Mouse (Mus musculus) heart, embryonic 16.5 days (tissue): Measurements from ENCODE around the gene Acot5. TPM values are rescaled to one million over a fixed set of nuclear protein-coding genes. Genes with fewer than 3 reads are reported as not detected.
"Not testable (repeated sequence)": the region's sequence is repeated elsewhere in the genome, so short reads cannot be mapped to it uniquely, and the experiment has no call there.

Experiments
- ATAC-seq: fragments of 200-750 bp; cut with Nextera tagmentation; replicated peaks from 2 replicates; pipeline ENCODE4 v1.8.0; 2017; ENCODE audit warnings: moderate number of reproducible peaks; ENCODE audit not compliant: insufficient read depth, low FRiP score; ENCODE audit errors: extremely low read depth
- H3K27ac ChIP-seq: fragments of 300-500 bp; sonication (generic); 2 replicates; pipeline ENCODE4 v1.5.1; 2014; ENCODE audit warnings: mild to moderate bottlenecking, low read length, control low read depth, moderate library complexity
- H3K27me3 ChIP-seq: fragments of 300-500 bp; sonication (generic); 2 replicates; pipeline ENCODE4 v1.6.1; 2014; ENCODE audit warnings: low read length, mixed read lengths; ENCODE audit not compliant: control insufficient read depth, insufficient read depth
- H3K36me3 ChIP-seq: fragments of 300-500 bp; sonication (generic); 2 replicates; pipeline ENCODE4 v1.6.1; 2014; ENCODE audit not compliant: control insufficient read depth, insufficient read depth
- H3K4me1 ChIP-seq: fragments of 300-500 bp; sonication (generic); 2 replicates; pipeline ENCODE4 v1.6.1; 2014; ENCODE audit warnings: low read length, mixed read lengths; ENCODE audit not compliant: control insufficient read depth, insufficient read depth
- H3K4me2 ChIP-seq: fragments of 300-500 bp; sonication (generic); 2 replicates; pipeline ENCODE4 v1.6.1; 2014; ENCODE audit warnings: low read depth, mild to moderate bottlenecking, control low read depth, low read length
- H3K4me3 ChIP-seq: fragments of 300-500 bp; sonication (generic); 2 replicates; pipeline ENCODE4 v1.5.1; 2014; ENCODE audit warnings: mild to moderate bottlenecking, control low read depth, low read length
- H3K9ac ChIP-seq: fragments of 300-500 bp; sonication (generic); 2 replicates; pipeline ENCODE4 v1.6.1; 2014; ENCODE audit warnings: low read length, control low read depth
- H3K9me3 ChIP-seq: fragments of 300-500 bp; sonication (generic); replicated peaks from 2 replicates; pipeline ENCODE4 v1.6.1; 2016; ENCODE audit warnings: low read length; ENCODE audit not compliant: control insufficient read depth
- WGBS: fragments of 180-500 bp; shearing (Covaris S2); extraction: QIAGEN DNeasy Blood & Tissue Kit; methylation state at CpG from one replicate; pipeline ENCODE4 v1.1.7; 2014; 5-methylcytosine and 5-hydroxymethylcytosine counted together
- polyA plus RNA-seq: library from polyadenylated mRNA; unstranded; fragments of >200 nt; fragmentation: Nextera tagmentation; extraction: Ambion mirVana; gene quantifications from 2 replicates; pipeline ENCODE4 v1.2.1, GENCODE M21; 2015

Gene Acot5
- polyA plus RNA-seq, 1 experiment from 2014 or later = 0.14 TPM

GRCm38 (mm10) chr12:84100604-84101492 lies 31.7 kb downstream of the Acot5 start, which contains the start of gene Acot6:
Gene Acot6, plus strand, starts transcription at chr12:84100654.
- H3K4me3 ChIP-seq = peak within 1 kb of the TSS; percentile 57
- peak within 1 kb of the TSS; percentile 78 for H3K4me2 ChIP-seq
- H3K9me3 ChIP-seq, H3K27me3 ChIP-seq, H3K36me3 ChIP-seq, H3K27ac ChIP-seq, H3K4me1 ChIP-seq: not testable (repeated sequence)
- peak within 1 kb of the TSS; percentile 66 for H3K9ac ChIP-seq
- ATAC-seq = peak; percentile 76
- under 1% methylated on average over 69 of the region's 80 CpGs for WGBS

- Histone ChIP-seq H3K36me3 (no peaks in the 10 kb centered on the region), H3K4me1 (no peaks in the 10 kb centered on the region), H3K9me3 (no peaks in the 10 kb centered on the region), H3K27me3 (no peaks in the 10 kb centered on the region), H3K4me3 (peak overlapping the region; percentile 57), H3K27ac (no peak overlapping the region), H3K4me2 (peak overlapping the region; percentile 78), H3K9ac (peak overlapping the region; percentile 66; the same call in 1 of the 2 replicates)
- ATAC-seq = no peak
- 56% methylated on average over 2 of the region's 2 CpGs for WGBS
Observed at GRCm38 (mm10) chr12:84101493-84101845, 32.3 kb downstream of the Acot5 start.

- 73% methylated on average over 3 of the region's 3 CpGs for WGBS
- no peak overlapping the region for H3K4me3 ChIP-seq
- H3K27ac ChIP-seq = no peak overlapping the region
- no peak overlapping the region for H3K9ac ChIP-seq
- H3K4me2 ChIP-seq = no peak overlapping the region
- no peaks in the 10 kb centered on the region for H3K36me3 ChIP-seq
- H3K4me1 ChIP-seq = no peaks in the 10 kb centered on the region
- no peaks in the 10 kb centered on the region for H3K27me3 ChIP-seq
- no peak for ATAC-seq
- no peaks in the 10 kb centered on the region for H3K9me3 ChIP-seq
Observed at GRCm38 (mm10) chr12:84107012-84107411, 37.9 kb downstream of the Acot5 start.

GRCm38 (mm10) chr12:84107692-84108091 lies 38.6 kb downstream of the Acot5 start:
- no peak overlapping the region for H3K9ac ChIP-seq
- H3K4me1 ChIP-seq = no peaks in the 10 kb centered on the region
- H3K4me3 ChIP-seq = no peak overlapping the region
- no peak for ATAC-seq
- no peaks in the 10 kb centered on the region for H3K27me3 ChIP-seq
- no peaks in the 10 kb centered on the region for H3K9me3 ChIP-seq
- H3K27ac ChIP-seq = no peak overlapping the region
- 53% methylated on average over 1 of the region's 1 CpGs for WGBS
- H3K36me3 ChIP-seq = no peaks in the 10 kb centered on the region
- no peak overlapping the region for H3K4me2 ChIP-seq

- peaks cover 3% of the 10 kb centered on the region for H3K4me1 ChIP-seq
- no peak overlapping the region for H3K4me3 ChIP-seq
- H3K9ac ChIP-seq = no peak overlapping the region
- no peak for ATAC-seq
- H3K27ac ChIP-seq = no peak overlapping the region
- H3K4me2 ChIP-seq = no peak overlapping the region
- no peaks in the 10 kb centered on the region for H3K27me3 ChIP-seq
- WGBS = 74% methylated on average over 1 of the region's 1 CpGs
- H3K36me3 ChIP-seq = no peaks in the 10 kb centered on the region
- H3K9me3 ChIP-seq = no peaks in the 10 kb centered on the region
Observed at GRCm38 (mm10) chr12:84109924-84110323, 40.8 kb downstream of the Acot5 start.

- no peak for ATAC-seq
- Histone ChIP-seq H3K27ac (no peak overlapping the region), H3K36me3 (no peaks in the 10 kb centered on the region), H3K9me3 (no peaks in the 10 kb centered on the region), H3K4me1 (peaks cover 7% of the 10 kb centered on the region), H3K4me2 (no peak overlapping the region), H3K4me3 (no peak overlapping the region), H3K9ac (no peak overlapping the region), H3K27me3 (no peaks in the 10 kb centered on the region)
- 87% methylated on average over 4 of the region's 4 CpGs for WGBS
Observed at GRCm38 (mm10) chr12:84110814-84111213, 41.7 kb downstream of the Acot5 start.

- Histone ChIP-seq H3K9ac (peak overlapping the region; percentile 41; the same call in 1 of the 2 replicates), H3K4me3 (peak overlapping the region; percentile 70), H3K4me2 (peak overlapping the region; percentile 85), H3K9me3 (no peaks in the 10 kb centered on the region), H3K27me3 (no peaks in the 10 kb centered on the region), H3K36me3 (no peaks in the 10 kb centered on the region), H3K4me1 (peaks cover 7% of the 10 kb centered on the region), H3K27ac (no peak overlapping the region)
- 38% methylated on average over 6 of the region's 6 CpGs for WGBS
- ATAC-seq = no peak
Observed at GRCm38 (mm10) chr12:84113676-84114075, 44.6 kb downstream of the Acot5 start.

- Histone ChIP-seq H3K4me1 (peaks cover 7% of the 10 kb centered on the region), H3K9me3 (no peaks in the 10 kb centered on the region), H3K9ac (peak within 1 kb of the TSS; percentile 70), H3K36me3 (no peaks in the 10 kb centered on the region), H3K4me2 (peak within 1 kb of the TSS; percentile 85), H3K4me3 (peak within 1 kb of the TSS; percentile 70), H3K27ac (peak within 1 kb of the TSS; percentile 30; the same call in 1 of the 2 replicates), H3K27me3 (no peaks in the 10 kb centered on the region)
- peak; percentile 98 for ATAC-seq
- 3% methylated on average over 32 of the region's 35 CpGs for WGBS
Observed at GRCm38 (mm10) chr12:84114153-84114994, 45.2 kb downstream of the Acot5 start, which contains the start of gene Dnal1. Gene Dnal1, plus strand, starts transcription at chr12:84114366.

- peaks cover 7% of the 10 kb centered on the region for H3K4me1 ChIP-seq
- ATAC-seq = no peak
- H3K9me3 ChIP-seq = no peaks in the 10 kb centered on the region
- H3K27ac ChIP-seq = no peak overlapping the region
- no peaks in the 10 kb centered on the region for H3K27me3 ChIP-seq
- no peak overlapping the region for H3K9ac ChIP-seq
- H3K4me2 ChIP-seq = no peak overlapping the region
- WGBS = 92% methylated on average over 5 of the region's 5 CpGs
- H3K36me3 ChIP-seq = no peaks in the 10 kb centered on the region
- no peak overlapping the region for H3K4me3 ChIP-seq
Observed at GRCm38 (mm10) chr12:84119584-84119983, 50.5 kb downstream of the Acot5 start.
